Mouse (Mus musculus) heart, embryonic 15.5 days (tissue): ENCODE measurements around the gene Fndc3b. TPM values are rescaled to one million over a fixed set of nuclear protein-coding genes. Genes with fewer than 3 reads are reported as not detected.
A peak's percentile ranks its signal among the peaks of the same experiment; 100 is the strongest.

ENCODE experiments used
- ATAC-seq: fragments of 200-750 bp; cut with Nextera tagmentation; replicated peaks from 2 replicates; pipeline ENCODE4 v1.8.0; 2017; ENCODE audit warnings: low read depth, moderate TSS enrichment; ENCODE audit not compliant: insufficient number of reproducible peaks, insufficient read depth, low FRiP score
- H3K27ac ChIP-seq: fragments of 300-500 bp; sonication (generic); 2 replicates; pipeline ENCODE4 v1.5.1; 2015; ENCODE audit warnings: mild to moderate bottlenecking, inconsistent platforms
- H3K27me3 ChIP-seq: fragments of 300-500 bp; sonication (generic); 2 replicates; pipeline ENCODE4 v1.6.1; 2015; ENCODE audit warnings: inconsistent platforms
- H3K36me3 ChIP-seq: fragments of 300-500 bp; sonication (generic); 2 replicates; pipeline ENCODE4 v1.6.1; 2015; ENCODE audit warnings: mild to moderate bottlenecking, inconsistent platforms
- H3K4me1 ChIP-seq: fragments of 300-500 bp; sonication (generic); replicated peaks from 2 replicates; pipeline ENCODE4 v1.6.1; 2015; ENCODE audit warnings: inconsistent platforms
- H3K4me2 ChIP-seq: fragments of 300-500 bp; sonication (generic); 2 replicates; pipeline ENCODE4 v1.6.1; 2015; ENCODE audit warnings: inconsistent platforms, mild to moderate bottlenecking, moderate library complexity
- H3K4me3 ChIP-seq: fragments of 300-500 bp; sonication (generic); 2 replicates; pipeline ENCODE4 v1.5.1; 2015; ENCODE audit warnings: mild to moderate bottlenecking, inconsistent platforms
- H3K9ac ChIP-seq: fragments of 300-500 bp; sonication (generic); 2 replicates; pipeline ENCODE4 v1.6.1; 2015; ENCODE audit warnings: mild to moderate bottlenecking, inconsistent platforms
- H3K9me3 ChIP-seq: fragments of 300-500 bp; sonication (generic); replicated peaks from 2 replicates; pipeline ENCODE4 v1.6.1; 2016; ENCODE audit warnings: inconsistent platforms
- WGBS: fragments of 180-500 bp; shearing (Covaris S2); methylation state at CpG from one replicate; pipeline ENCODE4 v1.1.7; 2015; ENCODE audit warnings: mixed read lengths; 5-methylcytosine and 5-hydroxymethylcytosine counted together
- polyA plus RNA-seq: library from polyadenylated mRNA; unstranded; fragments of >200 nt; fragmentation: Nextera tagmentation; extraction: Ambion mirVana; gene quantifications from 2 replicates; pipeline ENCODE4 v1.2.1, GENCODE M21; 2015

Gene Fndc3b
- polyA plus RNA-seq, 1 experiment from 2014 or later = 24.0 TPM

GRCm38 (mm10) chr3:27690030-27690429 is 21.1 kb downstream of the Fndc3b start:
- H3K9me3 ChIP-seq = no peaks in the 10 kb centered on the region
- H3K27me3 ChIP-seq = no peaks in the 10 kb centered on the region
- peaks cover 69% of the 10 kb centered on the region for H3K4me1 ChIP-seq
- peak; percentile 58 for ATAC-seq
- 28% methylated on average over 6 of the region's 6 CpGs for WGBS
- no peaks in the 10 kb centered on the region for H3K36me3 ChIP-seq
- no peak overlapping the region for H3K4me3 ChIP-seq
- H3K4me2 ChIP-seq = peak overlapping the region; percentile 35
- H3K9ac ChIP-seq = no peak overlapping the region; the same call in 1 of the 2 replicates
- peak overlapping the region; percentile 77 for H3K27ac ChIP-seq

GRCm38 (mm10) chr3:27689149-27689865 is 21.8 kb downstream of the Fndc3b start:
- H3K4me3 ChIP-seq = no peak overlapping the region
- H3K27ac ChIP-seq = peak overlapping the region; percentile 77
- ATAC-seq = peak; percentile 45; the same call in 1 of the 2 replicates
- 69% methylated on average over 12 of the region's 12 CpGs for WGBS
- no peaks in the 10 kb centered on the region for H3K27me3 ChIP-seq
- no peaks in the 10 kb centered on the region for H3K9me3 ChIP-seq
- H3K4me2 ChIP-seq = 0 out of 2 replicates have a peak overlapping the region, but pooled peaks have one; percentile 35
- no peak overlapping the region for H3K9ac ChIP-seq
- no peaks in the 10 kb centered on the region for H3K36me3 ChIP-seq
- H3K4me1 ChIP-seq = peaks cover 72% of the 10 kb centered on the region

GRCm38 (mm10) chr3:27686732-27687491 is 24.2 kb downstream of the Fndc3b start:
- H3K4me1 ChIP-seq = peaks cover 71% of the 10 kb centered on the region
- H3K36me3 ChIP-seq = no peaks in the 10 kb centered on the region
- WGBS = 54% methylated on average over 19 of the region's 19 CpGs
- peak; percentile 37; the same call in 1 of the 2 replicates for ATAC-seq
- H3K9me3 ChIP-seq = no peaks in the 10 kb centered on the region
- peak overlapping the region; percentile 1; the same call in 1 of the 2 replicates for H3K4me2 ChIP-seq
- no peak overlapping the region; the same call in 1 of the 2 replicates for H3K9ac ChIP-seq
- H3K4me3 ChIP-seq = no peak overlapping the region
- H3K27me3 ChIP-seq = no peaks in the 10 kb centered on the region
- H3K27ac ChIP-seq = peak overlapping the region; percentile 40

GRCm38 (mm10) chr3:27685650-27686208 is 25.4 kb downstream of the Fndc3b start:
- WGBS = 95% methylated on average over 14 of the region's 14 CpGs
- no peak for ATAC-seq
- H3K27ac ChIP-seq = no peak overlapping the region

GRCm38 (mm10) chr3:27685134-27685533 is 26.0 kb downstream of the Fndc3b start:
- Histone ChIP-seq H3K4me1 (peaks cover 54% of the 10 kb centered on the region), H3K36me3 (peaks cover 3% of the 10 kb centered on the region; the same call in 1 of the 2 replicates), H3K9me3 (no peaks in the 10 kb centered on the region), H3K4me3 (no peak overlapping the region), H3K4me2 (no peak overlapping the region), H3K27ac (no peak overlapping the region), H3K9ac (no peak overlapping the region), H3K27me3 (no peaks in the 10 kb centered on the region)
- WGBS = 81% methylated on average over 6 of the region's 6 CpGs
- ATAC-seq = no peak

More at GRCm38 (mm10) chr3:27685650-27686208, 25.4 kb downstream of the Fndc3b start:
- H3K4me2 ChIP-seq = no peak overlapping the region
- no peaks in the 10 kb centered on the region for H3K9me3 ChIP-seq
- H3K27me3 ChIP-seq = no peaks in the 10 kb centered on the region
- no peak overlapping the region for H3K4me3 ChIP-seq
- H3K4me1 ChIP-seq = peaks cover 60% of the 10 kb centered on the region
- H3K9ac ChIP-seq = no peak overlapping the region
- H3K36me3 ChIP-seq = peaks cover 3% of the 10 kb centered on the region; the same call in 1 of the 2 replicates

GRCm38 (mm10) chr3:27683374-27683773 is 27.7 kb downstream of the Fndc3b start:
- ATAC-seq = no peak
- WGBS = 30% methylated on average over 4 of the region's 4 CpGs
- H3K4me1 ChIP-seq = peaks cover 37% of the 10 kb centered on the region

GRCm38 (mm10) chr3:27677574-27677973 is 33.5 kb downstream of the Fndc3b start:
- Histone ChIP-seq H3K27ac (no peak overlapping the region), H3K27me3 (no peaks in the 10 kb centered on the region), H3K4me1 (peaks cover 33% of the 10 kb centered on the region), H3K9me3 (no peaks in the 10 kb centered on the region), H3K4me2 (no peak overlapping the region), H3K36me3 (peaks cover 3% of the 10 kb centered on the region; the same call in 1 of the 2 replicates), H3K4me3 (no peak overlapping the region), H3K9ac (no peak overlapping the region)
- 64% methylated on average over 6 of the region's 6 CpGs for WGBS
- ATAC-seq = no peak

More at GRCm38 (mm10) chr3:27683374-27683773, 27.7 kb downstream of the Fndc3b start:
- Histone ChIP-seq H3K4me2 (no peak overlapping the region), H3K9ac (no peak overlapping the region), H3K36me3 (peaks cover 3% of the 10 kb centered on the region; the same call in 1 of the 2 replicates), H3K27ac (no peak overlapping the region; the same call in 1 of the 2 replicates), H3K27me3 (no peaks in the 10 kb centered on the region), H3K4me3 (no peak overlapping the region), H3K9me3 (no peaks in the 10 kb centered on the region)

- Histone ChIP-seq H3K4me3 (no peak overlapping the region), H3K9ac (no peak overlapping the region), H3K27me3 (no peaks in the 10 kb centered on the region), H3K27ac (peak overlapping the region; percentile 52; the same call in 1 of the 2 replicates), H3K9me3 (no peaks in the 10 kb centered on the region), H3K4me2 (no peak overlapping the region), H3K36me3 (no peaks in the 10 kb centered on the region), H3K4me1 (peaks cover 67% of the 10 kb centered on the region)
- ATAC-seq = 0 out of 2 replicates have a peak, but pooled peaks have one; percentile 3
- WGBS = 35% methylated on average over 7 of the region's 7 CpGs
These were observed 37.4 kb downstream of the Fndc3b start for GRCm38 (mm10) chr3:27673660-27674059.

- peak overlapping the region; percentile 9 for H3K4me2 ChIP-seq
- H3K9me3 ChIP-seq = no peaks in the 10 kb centered on the region
- H3K36me3 ChIP-seq = no peaks in the 10 kb centered on the region
- 27% methylated on average over 12 of the region's 12 CpGs for WGBS
- H3K9ac ChIP-seq = no peak overlapping the region
- peak; percentile 64; the same call in 1 of the 2 replicates for ATAC-seq
- H3K27me3 ChIP-seq = no peaks in the 10 kb centered on the region
- no peak overlapping the region for H3K4me3 ChIP-seq
- peak overlapping the region; percentile 82 for H3K27ac ChIP-seq
- H3K4me1 ChIP-seq = peaks cover 81% of the 10 kb centered on the region
These were observed 40.7 kb downstream of the Fndc3b start for GRCm38 (mm10) chr3:27670416-27670815.

- peaks cover 80% of the 10 kb centered on the region for H3K4me1 ChIP-seq
- H3K4me3 ChIP-seq = no peak overlapping the region
- no peak for ATAC-seq
- H3K4me2 ChIP-seq = no peak overlapping the region
- H3K36me3 ChIP-seq = no peaks in the 10 kb centered on the region
- 0 out of 2 replicates have a peak overlapping the region, but pooled peaks have one; percentile 12 for H3K27ac ChIP-seq
- H3K9me3 ChIP-seq = no peaks in the 10 kb centered on the region
- no peaks in the 10 kb centered on the region for H3K27me3 ChIP-seq
- H3K9ac ChIP-seq = no peak overlapping the region
- 73% methylated on average over 4 of the region's 4 CpGs for WGBS
These were observed 43.8 kb downstream of the Fndc3b start for GRCm38 (mm10) chr3:27667280-27667679.

- Histone ChIP-seq H3K27ac (0 out of 2 replicates have a peak overlapping the region, but pooled peaks have one; percentile 3), H3K4me2 (no peak overlapping the region), H3K36me3 (no peaks in the 10 kb centered on the region), H3K4me1 (peaks cover 68% of the 10 kb centered on the region), H3K27me3 (no peaks in the 10 kb centered on the region), H3K4me3 (no peak overlapping the region), H3K9ac (no peak overlapping the region), H3K9me3 (no peaks in the 10 kb centered on the region)
- WGBS = 14% methylated on average over 1 of the region's 1 CpGs
- no peak for ATAC-seq
These were observed 45.8 kb downstream of the Fndc3b start for GRCm38 (mm10) chr3:27665338-27665737.
